Mouse (Mus musculus): ENCODE data around the gene Chchd10. TPM values are rescaled to one million over a fixed set of nuclear protein-coding genes. Genes with fewer than 3 reads are reported as not detected.

Chchd10 gene
- polyA plus RNA-seq, 1 experiment from 2014 or later: 8.7 TPM

GRCm38 (mm10) chr10:75949053-75950045 lies 16.4 kb downstream of the Chchd10 start:
- DNase-seq (ENCODE audit: low spot score): no peak
- no peak overlapping the region for H3K9ac ChIP-seq (replicated peaks; ENCODE audit: low read length)
- H3K36me3 ChIP-seq (replicated peaks; ENCODE audit: control insufficient read depth, insufficient read depth, low read depth, low read length): no peaks in the 10 kb centered on the region
- H3K4me1 ChIP-seq (ENCODE audit: control insufficient read depth, insufficient read depth, low read length): no peaks in the 10 kb centered on the region
- no peak overlapping the region for H3K4me2 ChIP-seq (ENCODE audit: low read depth, low read length)
- H3K27ac ChIP-seq (replicated peaks; ENCODE audit: low read depth, low read length): no peak overlapping the region
- no peaks in the 10 kb centered on the region for H3K27me3 ChIP-seq (ENCODE audit: control insufficient read depth, insufficient read depth, low read length)
- H3K9me3 ChIP-seq (replicated peaks; ENCODE audit: control insufficient read depth, low read length): no peaks in the 10 kb centered on the region
- no peak for ATAC-seq (replicated peaks; ENCODE audit: insufficient number of reproducible peaks, low FRiP score, low TSS enrichment, low read depth)
- WGBS: 76% methylated on average over 22 of the region's 22 CpGs
- H3K4me3 ChIP-seq (ENCODE audit: low read depth, low read length): no peak overlapping the region

- Histone ChIP-seq H3K4me1 (ENCODE audit: control insufficient read depth, insufficient read depth, low read length) (no peaks in the 10 kb centered on the region), H3K27ac (replicated peaks; ENCODE audit: low read depth, low read length) (no peak overlapping the region), H3K4me3 (ENCODE audit: low read depth, low read length) (peak overlapping the region; percentile 41), H3K9me3 (replicated peaks; ENCODE audit: control insufficient read depth, low read length) (no peaks in the 10 kb centered on the region), H3K4me2 (ENCODE audit: low read depth, low read length) (peak overlapping the region; percentile 84), H3K36me3 (replicated peaks; ENCODE audit: control insufficient read depth, insufficient read depth, low read depth, low read length) (no peaks in the 10 kb centered on the region), H3K27me3 (ENCODE audit: control insufficient read depth, insufficient read depth, low read length) (no peaks in the 10 kb centered on the region), H3K9ac (replicated peaks; ENCODE audit: low read length) (peak overlapping the region; percentile 50)
- under 1% methylated on average over 23 of the region's 23 CpGs for WGBS
- DNase-seq (ENCODE audit: low spot score): peak; percentile 62
- peak; percentile 40; the same call in 1 of the 2 replicates for ATAC-seq (replicated peaks; ENCODE audit: insufficient number of reproducible peaks, low FRiP score, low TSS enrichment, low read depth)
Measured at GRCm38 (mm10) chr10:75950791-75951210, 17.9 kb downstream of the Chchd10 start.

DNA sequence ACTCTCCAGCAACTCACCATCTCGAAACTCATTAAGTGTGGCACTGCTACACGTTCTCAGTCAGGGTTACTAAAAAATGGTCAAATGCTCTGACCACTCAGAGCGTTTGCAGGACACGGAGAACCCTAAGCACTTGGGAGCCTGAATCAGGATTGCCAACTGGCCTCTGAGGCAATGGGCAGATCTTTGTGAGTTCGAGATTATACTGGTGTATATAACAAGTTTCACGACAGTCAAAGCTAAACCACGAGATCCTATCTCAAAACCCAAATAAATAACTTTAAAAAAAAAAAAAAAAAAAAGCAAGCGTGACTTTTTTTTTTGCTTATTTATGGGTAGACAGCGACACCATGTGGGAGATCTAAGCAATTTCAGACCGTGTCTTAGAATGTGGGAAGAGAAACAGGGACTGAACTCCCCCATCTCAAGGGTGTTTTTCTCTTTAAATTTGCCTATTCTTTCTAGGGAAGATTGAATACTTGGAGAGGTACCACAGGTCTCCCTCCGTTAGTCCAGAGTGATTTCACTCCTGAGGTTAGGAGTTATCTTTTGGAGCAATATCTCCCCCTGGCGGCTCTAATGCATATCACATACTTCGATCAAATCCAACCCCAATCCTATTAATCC lies 18.6 kb downstream of the Chchd10 start:
- 4% methylated on average over 13 of the region's 13 CpGs for WGBS
- H3K9ac ChIP-seq (replicated peaks; ENCODE audit: low read length): peak overlapping the region; percentile 50
- no peak overlapping the region for H3K27ac ChIP-seq (replicated peaks; ENCODE audit: low read depth, low read length)
- H3K4me1 ChIP-seq (ENCODE audit: control insufficient read depth, insufficient read depth, low read length): no peaks in the 10 kb centered on the region
- ATAC-seq (replicated peaks; ENCODE audit: insufficient number of reproducible peaks, low FRiP score, low TSS enrichment, low read depth) (0 out of 2 replicates have a peak, but pooled peaks have one; percentile 1), DNase-seq (ENCODE audit: low spot score) (peak; percentile 71)
- H3K9me3 ChIP-seq (replicated peaks; ENCODE audit: control insufficient read depth, low read length): no peaks in the 10 kb centered on the region
- no peaks in the 10 kb centered on the region for H3K36me3 ChIP-seq (replicated peaks; ENCODE audit: control insufficient read depth, insufficient read depth, low read depth, low read length)
- no peaks in the 10 kb centered on the region for H3K27me3 ChIP-seq (ENCODE audit: control insufficient read depth, insufficient read depth, low read length)
- peak overlapping the region; percentile 84 for H3K4me2 ChIP-seq (ENCODE audit: low read depth, low read length)
- peak overlapping the region; percentile 41 for H3K4me3 ChIP-seq (ENCODE audit: low read depth, low read length)

DNA sequence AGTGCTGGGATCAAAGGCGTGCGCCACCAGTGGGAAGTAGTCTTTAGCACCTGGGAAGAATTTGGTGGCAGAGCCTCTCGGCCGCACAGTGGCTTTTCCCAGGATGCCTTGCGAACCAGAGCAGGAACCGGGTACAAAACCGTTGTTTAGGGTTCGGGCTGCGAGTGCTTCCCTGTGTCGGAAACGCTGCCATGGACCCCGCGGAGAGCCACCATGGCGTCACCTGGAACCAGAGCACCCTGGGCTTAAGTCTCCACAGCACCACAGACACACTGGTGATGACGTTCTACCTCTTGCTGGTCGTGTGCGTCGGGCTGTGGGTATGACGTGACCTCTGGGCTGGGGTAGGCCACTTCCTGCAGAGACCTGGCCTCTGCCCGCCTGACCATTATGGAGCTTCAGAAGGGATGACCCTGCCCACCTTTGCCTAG lies 21.5 kb downstream of the Chchd10 start, which contains the start of gene Gm5134:
Gene Gm5134 (plus strand): TSS at position 134 of the 431 bp plus-strand sequence.
- Histone ChIP-seq H3K4me1 (ENCODE audit: control insufficient read depth, insufficient read depth, low read length) (no peaks in the 10 kb centered on the region), H3K27ac (replicated peaks; ENCODE audit: low read depth, low read length) (no peak within 1 kb of the TSS), H3K9ac (replicated peaks; ENCODE audit: low read length) (peak within 1 kb of the TSS; percentile 32; the same call in 1 of the 2 replicates), H3K27me3 (ENCODE audit: control insufficient read depth, insufficient read depth, low read length) (no peaks in the 10 kb centered on the region), H3K9me3 (replicated peaks; ENCODE audit: control insufficient read depth, low read length) (no peaks in the 10 kb centered on the region), H3K36me3 (replicated peaks; ENCODE audit: control insufficient read depth, insufficient read depth, low read depth, low read length) (no peaks in the 10 kb centered on the region), H3K4me3 (ENCODE audit: low read depth, low read length) (peak within 1 kb of the TSS; percentile 21), H3K4me2 (ENCODE audit: low read depth, low read length) (peak within 1 kb of the TSS; percentile 36)
- ATAC-seq (replicated peaks; ENCODE audit: insufficient number of reproducible peaks, low FRiP score, low TSS enrichment, low read depth): no peak
- DNase-seq (ENCODE audit: low spot score): peak; percentile 20
- WGBS: 36% methylated on average over 20 of the region's 20 CpGs

GRCm38 (mm10) chr10:75973846-75974245 lies 40.9 kb downstream of the Chchd10 start:
- ATAC-seq (replicated peaks; ENCODE audit: insufficient number of reproducible peaks, low FRiP score, low TSS enrichment, low read depth): no peak
- Histone ChIP-seq H3K9ac (replicated peaks; ENCODE audit: low read length) (no peak overlapping the region), H3K27me3 (ENCODE audit: control insufficient read depth, insufficient read depth, low read length) (no peaks in the 10 kb centered on the region), H3K4me1 (ENCODE audit: control insufficient read depth, insufficient read depth, low read length) (no peaks in the 10 kb centered on the region), H3K9me3 (replicated peaks; ENCODE audit: control insufficient read depth, low read length) (no peaks in the 10 kb centered on the region), H3K27ac (replicated peaks; ENCODE audit: low read depth, low read length) (no peak overlapping the region), H3K4me2 (ENCODE audit: low read depth, low read length) (no peak overlapping the region), H3K36me3 (replicated peaks; ENCODE audit: control insufficient read depth, insufficient read depth, low read depth, low read length) (no peaks in the 10 kb centered on the region), H3K4me3 (ENCODE audit: low read depth, low read length) (no peak overlapping the region)
- 91% methylated on average over 10 of the region's 10 CpGs for WGBS
- no peak for DNase-seq (ENCODE audit: low spot score)

GRCm38 (mm10) chr10:75975216-75975615 lies 42.3 kb downstream of the Chchd10 start:
- no peaks in the 10 kb centered on the region for H3K4me1 ChIP-seq (ENCODE audit: control insufficient read depth, insufficient read depth, low read length)
- no peaks in the 10 kb centered on the region for H3K27me3 ChIP-seq (ENCODE audit: control insufficient read depth, insufficient read depth, low read length)
- no peaks in the 10 kb centered on the region for H3K36me3 ChIP-seq (replicated peaks; ENCODE audit: control insufficient read depth, insufficient read depth, low read depth, low read length)
- no peak overlapping the region for H3K9ac ChIP-seq (replicated peaks; ENCODE audit: low read length)
- no peak overlapping the region for H3K4me3 ChIP-seq (ENCODE audit: low read depth, low read length)
- ATAC-seq (replicated peaks; ENCODE audit: insufficient number of reproducible peaks, low FRiP score, low TSS enrichment, low read depth) (no peak), DNase-seq (ENCODE audit: low spot score) (peak; percentile 23)
- 78% methylated on average over 5 of the region's 5 CpGs for WGBS
- H3K27ac ChIP-seq (replicated peaks; ENCODE audit: low read depth, low read length): no peak overlapping the region
- no peak overlapping the region for H3K4me2 ChIP-seq (ENCODE audit: low read depth, low read length)
- no peaks in the 10 kb centered on the region for H3K9me3 ChIP-seq (replicated peaks; ENCODE audit: control insufficient read depth, low read length)

- Histone ChIP-seq H3K4me2 (ENCODE audit: low read depth, low read length) (no peak overlapping the region), H3K4me1 (ENCODE audit: control insufficient read depth, insufficient read depth, low read length) (no peaks in the 10 kb centered on the region), H3K27ac (replicated peaks; ENCODE audit: low read depth, low read length) (no peak overlapping the region), H3K4me3 (ENCODE audit: low read depth, low read length) (no peak overlapping the region), H3K27me3 (ENCODE audit: control insufficient read depth, insufficient read depth, low read length) (no peaks in the 10 kb centered on the region), H3K9me3 (replicated peaks; ENCODE audit: control insufficient read depth, low read length) (no peaks in the 10 kb centered on the region), H3K36me3 (replicated peaks; ENCODE audit: control insufficient read depth, insufficient read depth, low read depth, low read length) (no peaks in the 10 kb centered on the region), H3K9ac (replicated peaks; ENCODE audit: low read length) (no peak overlapping the region)
- WGBS: 49% methylated on average over 10 of the region's 10 CpGs
- ATAC-seq (replicated peaks; ENCODE audit: insufficient number of reproducible peaks, low FRiP score, low TSS enrichment, low read depth) (no peak), DNase-seq (ENCODE audit: low spot score) (no peak)
Measured at GRCm38 (mm10) chr10:75978119-75978834, 45.3 kb downstream of the Chchd10 start.
